Mouse (Mus musculus) erythroid progenitor cell, adult 5-6 weeks (primary cell): ENCODE results near the gene Tmem131. TPM values are rescaled to one million over a fixed set of nuclear protein-coding genes. Genes with fewer than 3 reads are reported as not detected.

Experiments used
- ATAC-seq: replicated peaks from 2 replicates; pipeline ENCODE4 v1.8.0; 2016; ENCODE audit warnings: moderate number of reproducible peaks, mild to moderate bottlenecking, moderate TSS enrichment, inconsistent platforms; ENCODE audit not compliant: poor library complexity, low FRiP score, severe bottlenecking
- total RNA-seq, 2 experiments: library from RNA; stranded (forward) in 1 of 2; stranded (reverse) in 1 of 2; fragments of 150-400 nt in 1 of 2; fragments of 186-747, 209-891 nt in 1 of 2; gene quantifications; 2 replicates each; pipeline versions ENCODE4 v1.2.3 to v1.2.4; 2015 to 2017; ENCODE audit warnings: low replicate concordance in 2 of 2

Gene Tmem131
- total RNA-seq, 2 experiments from 2014 or later: 80.9 to 128 TPM

GRCm38 (mm10) chr1:36939506-36940380 lies 3.7 kb downstream of the Tmem131 start:
- ATAC-seq: peak; percentile 83

- no peak for ATAC-seq
These were observed 4.6 kb downstream of the Tmem131 start for GRCm38 (mm10) chr1:36938801-36939286.

- ATAC-seq: no peak
These were observed 5.1 kb downstream of the Tmem131 start for GRCm38 (mm10) chr1:36938348-36938747.

- no peak for ATAC-seq
These were observed 5.8 kb downstream of the Tmem131 start for GRCm38 (mm10) chr1:36937648-36938047.

GRCm38 (mm10) chr1:36937015-36937414 lies 6.5 kb downstream of the Tmem131 start:
- no peak for ATAC-seq

- ATAC-seq: no peak
These were observed 6.9 kb downstream of the Tmem131 start for GRCm38 (mm10) chr1:36936567-36936966.

GRCm38 (mm10) chr1:36934778-36935177 lies 8.7 kb downstream of the Tmem131 start:
- no peak for ATAC-seq

GRCm38 (mm10) chr1:36933965-36934585 lies 9.4 kb downstream of the Tmem131 start:
- ATAC-seq: peak; percentile 79

GRCm38 (mm10) chr1:36932231-36932630 lies 11.2 kb downstream of the Tmem131 start:
- no peak for ATAC-seq

GRCm38 (mm10) chr1:36930911-36931310 lies 12.6 kb downstream of the Tmem131 start:
- ATAC-seq: no peak

- no peak for ATAC-seq
These were observed 13.5 kb downstream of the Tmem131 start for GRCm38 (mm10) chr1:36929996-36930395.

GRCm38 (mm10) chr1:36928357-36929330 lies 14.8 kb downstream of the Tmem131 start:
- no peak for ATAC-seq

- ATAC-seq: no peak
These were observed 15.9 kb downstream of the Tmem131 start for GRCm38 (mm10) chr1:36927569-36927968.

GRCm38 (mm10) chr1:36926738-36927137 lies 16.7 kb downstream of the Tmem131 start:
- ATAC-seq: no peak

GRCm38 (mm10) chr1:36926246-36926645 lies 17.2 kb downstream of the Tmem131 start:
- no peak for ATAC-seq

GRCm38 (mm10) chr1:36925781-36926180 lies 17.7 kb downstream of the Tmem131 start:
- ATAC-seq: no peak

GRCm38 (mm10) chr1:36924853-36925252 lies 18.6 kb downstream of the Tmem131 start:
- ATAC-seq: no peak

- no peak for ATAC-seq
These were observed 19.6 kb downstream of the Tmem131 start for GRCm38 (mm10) chr1:36923911-36924310.

- no peak for ATAC-seq
These were observed 20.6 kb downstream of the Tmem131 start for GRCm38 (mm10) chr1:36922623-36923421.
